Mouse (Mus musculus) thymus, postnatal 36 days (tissue): ENCODE results near the gene Ccdc50.
A peak's percentile ranks its signal among the peaks of the same experiment; 100 is the strongest.

Experiments
- DNase-seq, 2 experiments: peaks; one replicate each; pipeline ENCODE4 v3.0.0; 2022; ENCODE audit warnings: mixed read lengths in 2 of 2

Ccdc50 gene

DNA sequence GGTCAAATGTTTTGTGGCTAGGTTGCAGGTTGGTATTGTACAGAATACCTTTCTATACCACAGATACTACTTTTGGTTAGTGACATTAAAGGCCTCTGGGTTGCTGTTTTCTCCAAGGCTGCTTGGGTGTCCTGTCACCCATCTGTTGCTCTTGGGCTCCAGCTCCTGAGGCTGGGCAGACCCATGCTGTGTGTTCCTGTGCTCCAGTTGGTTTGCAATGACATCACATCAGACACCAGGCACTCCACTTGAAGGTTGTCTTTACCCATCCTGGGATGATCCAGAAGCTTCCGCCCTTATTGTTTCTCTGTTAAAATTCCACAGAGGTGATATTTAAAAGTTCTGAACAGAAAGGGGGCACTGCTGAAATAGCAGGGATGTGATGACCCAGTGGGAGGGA lies 8.3 kb downstream of the Ccdc50 start:
- no peak for DNase-seq

DNA sequence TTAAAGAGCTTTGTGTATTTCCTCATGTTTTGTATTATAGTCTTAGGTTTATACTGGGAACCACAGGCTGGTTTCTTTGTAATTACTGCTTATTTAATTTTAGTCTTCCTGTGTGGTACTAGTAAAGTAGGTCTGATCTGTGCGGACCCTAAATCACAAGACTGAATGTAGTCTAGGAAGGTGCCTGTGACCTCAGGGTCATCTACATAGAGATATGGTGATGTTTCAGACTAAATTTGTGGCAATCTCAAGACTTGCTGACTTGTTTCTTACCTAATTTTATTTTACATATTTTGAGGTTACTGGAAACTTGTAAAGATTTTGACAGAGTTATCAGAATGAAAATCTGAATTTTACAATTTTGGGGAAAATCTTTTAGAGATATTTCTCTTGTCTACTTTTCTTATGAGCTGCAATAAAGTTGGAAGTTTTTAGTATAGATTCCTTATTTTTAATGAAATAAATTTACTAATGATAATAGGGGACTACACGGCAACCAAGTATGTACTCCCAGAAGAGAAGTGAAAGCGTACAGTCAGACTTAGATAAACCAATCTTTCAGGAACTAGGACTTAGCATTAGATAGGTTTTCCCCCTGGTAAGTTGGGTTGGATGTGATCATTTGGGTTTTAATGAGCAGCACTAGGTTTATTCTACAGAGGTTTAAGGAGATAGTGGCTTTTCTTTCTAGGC lies 10.5 kb downstream of the Ccdc50 start:
- DNase-seq: no peak

DNA sequence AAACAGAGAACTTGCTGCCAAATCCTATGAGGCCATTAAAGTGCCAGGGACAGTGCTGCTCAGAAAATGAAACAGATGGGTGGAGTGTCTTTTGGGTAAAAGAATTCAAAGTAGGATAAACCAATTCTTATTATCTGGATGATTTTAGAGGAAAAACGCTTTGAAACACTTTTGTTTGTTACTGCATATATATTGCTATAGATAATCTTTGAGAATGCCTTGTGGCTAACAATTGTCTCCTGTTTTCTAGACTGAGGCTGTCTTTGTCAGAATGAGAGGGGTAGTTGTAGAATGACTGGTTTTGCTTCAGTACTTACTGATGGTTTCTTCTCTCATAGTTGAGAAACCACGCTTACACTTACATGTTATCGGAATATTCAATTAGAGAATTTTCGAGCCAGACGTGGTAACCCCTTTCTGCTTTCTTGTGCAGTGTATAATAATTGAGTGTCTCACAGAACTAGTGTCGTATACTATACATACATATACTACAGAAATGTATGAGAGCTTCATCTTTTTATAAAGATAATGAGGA lies 11.1 kb downstream of the Ccdc50 start:
- DNase-seq: no peak

DNA sequence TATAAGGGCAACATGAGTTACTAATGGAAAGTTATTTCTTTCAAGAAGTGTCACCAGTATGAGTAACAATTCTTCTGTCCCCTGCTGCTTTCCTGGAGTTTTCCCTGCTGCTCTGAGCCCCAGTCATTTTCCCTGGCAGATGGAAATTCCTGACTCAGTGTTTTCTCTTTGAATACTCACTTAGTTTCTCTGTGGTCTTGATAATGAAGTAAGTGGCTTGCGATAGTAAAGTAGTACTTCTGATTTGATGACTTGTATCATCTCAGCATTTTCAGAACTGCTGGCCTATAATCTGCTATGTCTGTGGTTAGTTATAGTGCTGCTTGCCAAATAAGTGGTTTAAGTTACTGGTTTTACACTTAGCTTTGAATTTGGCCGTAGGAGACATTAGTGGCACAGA lies 12.9 kb downstream of the Ccdc50 start:
- no peak for DNase-seq

DNA sequence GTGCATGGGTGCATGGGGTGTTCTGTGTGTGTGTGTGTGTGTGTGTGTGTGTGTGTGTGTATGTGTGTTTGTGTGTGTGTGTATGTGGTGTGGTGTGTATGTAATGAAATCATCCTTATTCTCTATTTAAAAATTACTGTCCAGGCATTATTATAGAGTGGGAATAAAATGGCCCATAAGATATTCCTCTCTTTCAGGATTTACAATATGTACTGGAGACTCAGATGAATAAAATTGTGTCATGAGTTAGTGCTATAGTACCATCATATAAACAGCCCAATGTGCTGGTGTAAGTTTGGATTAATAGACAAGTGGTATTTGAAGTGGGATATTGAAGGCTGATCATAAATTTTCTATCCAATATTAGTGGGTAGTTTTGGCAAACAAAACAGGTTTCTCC lies 15.4 kb downstream of the Ccdc50 start:
- DNase-seq: no peak

DNA sequence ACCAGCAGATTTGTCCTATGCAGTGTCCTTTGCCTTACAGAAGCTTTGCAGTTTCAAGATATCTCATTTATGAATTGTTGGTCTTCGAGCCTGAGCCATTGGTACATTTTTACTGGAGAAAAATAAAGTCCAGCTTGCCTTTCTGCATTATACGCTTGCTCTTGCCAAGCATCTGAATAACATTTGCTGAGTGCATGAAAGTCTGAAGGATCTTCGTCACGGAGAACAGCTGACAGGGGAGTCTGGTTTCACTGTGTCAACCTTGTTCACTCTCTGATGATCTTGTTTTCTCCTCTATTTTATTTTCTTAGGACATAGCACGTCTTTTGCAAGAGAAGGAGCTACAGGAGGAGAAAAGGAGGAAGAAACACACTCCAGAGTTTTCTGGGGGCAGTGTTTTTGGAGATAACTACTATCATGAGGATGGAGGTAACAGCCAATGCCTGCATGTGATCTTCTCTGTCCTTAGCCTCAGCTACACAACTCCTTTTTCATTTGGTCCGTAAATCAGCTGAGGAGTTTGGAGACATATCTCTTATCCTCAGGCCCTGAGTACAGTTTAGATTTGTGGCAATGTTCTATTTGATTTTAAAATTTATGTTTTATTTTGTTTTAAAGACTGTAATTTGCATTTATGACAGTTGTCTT lies 28.4 kb downstream of the Ccdc50 start:
- DNase-seq: no peak

DNA sequence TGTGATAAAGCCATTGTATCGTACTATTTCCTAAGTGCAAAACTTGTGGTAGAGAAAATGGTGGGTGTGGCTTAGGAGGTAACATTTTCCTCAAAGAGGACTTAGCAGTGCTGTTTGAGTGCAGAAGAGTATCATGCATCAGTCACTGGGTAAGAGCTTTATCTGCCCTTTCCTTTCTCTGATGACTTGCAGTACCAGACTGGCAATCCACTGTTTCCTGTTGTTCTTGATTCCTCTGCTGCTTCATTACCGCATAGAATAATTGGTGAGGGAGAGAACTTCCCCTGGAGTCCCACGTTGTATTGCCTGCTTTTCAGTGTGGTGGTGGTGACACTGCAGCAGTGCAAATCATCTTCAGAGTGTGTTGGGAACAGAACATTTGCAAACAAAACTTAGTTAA lies 29.0 kb downstream of the Ccdc50 start:
- no peak for DNase-seq

DNA sequence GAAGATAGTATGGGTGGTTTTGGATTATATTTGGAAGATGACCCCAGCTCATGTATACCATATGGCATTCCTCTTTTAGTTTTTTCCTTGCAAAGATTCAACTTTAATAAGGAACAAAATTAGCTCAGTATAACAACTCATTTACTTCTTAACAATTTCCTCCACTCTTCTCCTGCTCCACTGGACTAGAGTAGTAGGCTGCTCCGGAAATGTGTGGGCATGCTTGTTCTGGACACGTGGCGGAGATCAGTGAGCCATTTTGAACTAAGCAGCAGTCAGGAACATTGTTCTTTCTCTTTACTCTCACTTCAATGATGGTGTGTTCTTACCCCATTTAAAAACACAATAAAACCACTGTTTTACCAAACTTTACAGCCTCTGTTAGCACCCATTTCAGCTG lies 32.3 kb downstream of the Ccdc50 start:
- no peak for DNase-seq

DNA sequence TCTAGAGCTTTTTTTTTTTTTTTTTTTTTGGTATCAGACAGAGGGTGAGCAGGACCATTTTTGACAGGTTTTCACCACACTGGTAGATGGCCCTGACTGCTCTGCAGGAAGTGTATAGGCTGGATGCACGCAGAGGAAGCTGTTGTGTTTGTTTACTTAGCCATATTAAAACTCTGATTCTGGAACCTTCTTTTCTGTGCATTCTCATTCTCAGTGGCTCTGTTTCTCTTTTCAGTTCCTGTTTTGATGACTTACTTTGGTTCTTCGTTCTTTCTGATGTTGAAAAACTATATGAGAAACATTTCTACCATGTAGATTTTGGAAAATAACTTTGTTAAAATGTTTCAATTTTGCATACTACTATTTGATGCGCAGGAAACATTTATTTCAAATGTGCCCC lies 46.4 kb downstream of the Ccdc50 start:
- DNase-seq: no peak

DNA sequence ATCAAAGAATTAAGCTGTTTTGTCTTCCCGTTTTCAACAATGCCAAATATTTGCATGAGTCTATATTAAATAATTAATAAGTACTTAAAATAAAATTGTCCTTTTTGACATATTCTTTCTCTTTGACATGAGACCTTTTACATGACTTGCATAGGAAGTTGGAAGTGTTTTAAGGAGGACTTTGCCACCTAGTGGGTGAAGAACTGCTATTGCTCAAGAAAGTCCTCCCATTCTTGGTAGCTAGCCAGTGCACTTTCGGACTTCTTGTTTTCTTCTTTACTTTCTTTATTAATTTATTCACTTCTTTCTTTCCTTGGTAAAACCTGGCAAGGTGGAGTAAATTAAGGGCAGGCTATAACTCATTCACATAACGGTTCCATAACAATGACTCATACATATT lies 55.3 kb downstream of the Ccdc50 start:
- DNase-seq: no peak

DNA sequence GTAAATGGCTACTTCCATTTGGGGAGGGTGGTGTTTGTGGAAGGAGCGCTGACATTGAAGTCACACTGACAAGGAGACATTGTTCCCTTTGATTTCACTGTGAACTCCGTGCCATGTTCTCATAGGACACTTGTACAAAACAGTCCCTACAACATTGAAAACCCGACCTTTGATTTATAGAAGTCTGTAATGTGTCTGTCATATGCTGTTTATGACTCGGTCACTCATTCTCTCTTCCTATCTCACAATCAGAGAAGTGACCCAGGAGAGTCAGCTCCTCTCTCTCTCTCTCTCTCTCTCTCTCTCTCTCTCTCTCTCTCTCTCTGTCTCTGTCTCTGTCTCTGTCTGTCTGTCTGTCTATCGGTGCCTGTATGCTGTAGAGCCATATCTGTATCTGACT lies 60.7 kb downstream of the Ccdc50 start:
- no peak for DNase-seq

DNA sequence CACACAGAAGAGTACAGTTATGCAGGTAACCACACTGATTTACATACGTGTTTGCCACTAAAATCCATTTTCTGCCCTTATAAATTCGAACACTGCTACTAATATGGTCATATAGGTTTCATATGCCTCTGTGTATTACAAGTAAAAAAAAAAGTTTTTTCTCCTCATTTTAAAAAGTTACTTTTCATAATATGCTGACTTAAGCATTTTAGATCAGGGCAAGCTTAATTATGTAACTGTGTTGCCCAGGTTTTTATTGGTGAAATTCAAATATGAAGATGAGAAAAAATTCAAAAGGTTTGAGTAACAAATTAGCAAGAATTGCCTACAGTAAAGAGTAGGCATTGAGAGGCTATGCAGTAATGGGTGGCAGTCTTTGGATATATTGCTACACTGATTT lies 62.0 kb downstream of the Ccdc50 start:
- DNase-seq: no peak

DNA sequence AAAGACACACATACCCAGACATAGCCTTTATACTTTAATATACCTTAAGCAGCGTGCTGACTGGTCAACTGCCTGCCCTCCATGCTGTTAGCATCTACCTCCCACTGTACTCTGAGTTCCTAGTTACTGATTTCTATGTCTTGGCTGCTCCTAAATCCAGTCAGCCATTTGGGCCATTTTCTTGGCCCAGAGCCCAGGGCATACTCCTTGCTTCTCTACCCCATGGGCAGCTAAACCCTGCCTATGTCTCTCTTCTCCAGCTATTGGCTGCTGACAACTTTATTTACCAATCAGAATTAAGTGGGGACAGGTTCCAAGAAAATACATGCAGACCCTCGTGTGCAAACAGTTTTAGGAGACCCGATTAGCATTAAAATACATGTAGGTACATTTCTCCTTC lies 64.7 kb downstream of the Ccdc50 start:
- DNase-seq: no peak

DNA sequence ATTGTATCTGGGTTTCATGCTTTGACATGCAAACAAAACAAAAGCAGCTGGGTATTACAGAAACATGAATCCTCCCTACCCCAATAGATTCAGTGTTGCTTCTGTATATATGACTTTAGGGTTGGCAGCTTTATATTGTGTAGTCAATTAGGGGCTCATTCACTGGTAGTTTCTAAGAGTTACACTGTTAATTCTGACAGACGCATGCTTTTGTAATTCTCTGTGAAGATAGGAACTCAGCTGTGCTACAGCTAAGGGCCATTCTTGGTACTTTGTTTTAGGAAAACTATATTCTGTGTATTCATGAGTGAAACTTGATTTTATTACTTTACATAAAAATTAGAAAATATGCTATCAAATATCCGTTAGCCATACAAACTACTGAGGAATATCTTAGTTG lies 65.2 kb downstream of the Ccdc50 start:
- DNase-seq: no peak

DNA sequence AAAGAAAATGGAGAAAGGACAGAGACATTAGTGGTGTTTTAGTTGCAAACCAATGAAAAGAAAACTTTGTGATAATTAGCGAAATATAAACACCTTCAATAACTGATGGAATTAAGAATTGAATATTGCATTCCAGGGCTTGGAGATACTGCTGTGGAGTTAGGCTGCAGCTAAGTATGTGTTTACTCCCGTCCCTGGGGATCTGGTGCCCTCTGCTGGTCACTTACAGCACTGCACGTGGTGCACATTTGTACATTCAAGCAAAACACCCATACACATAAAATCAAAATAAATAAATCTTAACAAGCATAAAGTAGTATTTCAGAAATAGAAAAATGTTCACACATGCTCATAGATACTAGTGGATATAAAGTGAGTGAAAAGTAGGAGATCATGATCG lies 68.6 kb downstream of the Ccdc50 start:
- DNase-seq: peak; percentile 37 to 58

DNA sequence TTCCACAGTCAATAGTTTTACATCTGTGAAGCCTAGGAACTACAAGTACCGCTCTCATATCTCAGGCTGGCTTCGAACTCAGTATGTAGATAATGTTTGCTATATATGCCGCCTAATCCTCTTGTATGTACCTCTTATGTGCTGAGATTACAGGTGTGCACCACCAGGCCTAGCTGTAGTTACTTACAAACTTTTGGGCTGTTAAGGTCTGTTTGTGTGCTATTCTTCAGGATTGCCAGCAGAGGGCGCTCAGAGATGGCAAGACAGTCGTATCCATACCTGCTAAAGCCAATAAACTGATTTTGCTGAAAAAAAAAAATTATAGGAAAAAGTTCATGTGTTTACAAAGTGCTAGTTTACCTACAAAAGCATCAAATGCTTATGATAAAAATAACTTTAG lies 80.1 kb downstream of the Ccdc50 start:
- DNase-seq: no peak

DNA sequence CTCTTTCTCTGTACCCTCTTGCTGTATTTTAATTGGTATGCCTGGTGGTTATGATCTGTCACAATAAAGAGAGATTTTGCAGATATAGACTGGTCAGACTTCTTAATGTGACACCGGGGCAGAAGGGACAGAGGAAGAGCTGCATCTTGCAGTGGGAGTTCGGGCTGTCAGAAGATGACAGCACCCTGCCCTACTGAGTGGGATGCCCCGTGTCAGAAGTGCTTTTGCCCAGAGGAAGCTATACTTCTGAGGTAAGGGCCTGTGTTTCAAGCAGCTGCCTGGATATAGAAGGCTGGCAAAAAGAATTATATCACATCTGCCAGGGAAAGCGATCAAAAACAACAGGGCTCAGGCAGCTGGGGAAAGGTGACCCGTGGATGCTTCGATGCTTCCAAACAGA lies 82.7 kb downstream of the Ccdc50 start:
- DNase-seq: no peak

DNA sequence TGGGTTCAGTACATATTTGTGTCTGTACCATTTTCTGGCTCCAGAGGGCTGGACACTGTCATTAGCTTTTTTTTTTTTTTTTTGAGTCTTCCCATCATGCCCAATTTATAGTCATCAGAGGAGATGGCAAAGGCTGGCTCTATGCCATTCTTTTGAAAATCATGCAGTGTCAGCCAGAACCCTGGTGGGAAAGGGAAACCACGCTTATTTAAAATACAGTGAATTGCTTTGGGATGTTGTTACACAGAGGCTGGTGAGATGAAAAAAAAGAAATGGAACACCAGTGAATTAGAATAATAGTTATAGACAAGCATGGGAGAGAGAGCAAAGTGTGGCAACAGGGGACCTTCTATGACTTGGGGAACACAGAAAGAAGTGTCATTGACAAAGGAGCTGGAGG lies 95.2 kb downstream of the Ccdc50 start:
- no peak for DNase-seq
